Mouse (Mus musculus): Measurements from ENCODE around the gene Adamts2. TPM values are rescaled to one million over a fixed set of nuclear protein-coding genes. Genes with fewer than 3 reads are reported as not detected.

The Adamts2 gene
- polyA plus RNA-seq, 1 experiment from 2014 or later = 3.4 TPM

- Histone ChIP-seq H3K27me3 (0 out of 2 replicates have a peak, but pooled peaks cover 7% of the 10 kb centered on the region), H3K9ac (no peak overlapping the region), H3K4me3 (no peak overlapping the region), H3K27ac (no peak overlapping the region), H3K4me2 (no peak overlapping the region), H3K36me3 (no peaks in the 10 kb centered on the region), H3K9me3 (no peaks in the 10 kb centered on the region), H3K4me1 (replicated peaks) (peaks cover 29% of the 10 kb centered on the region)
- WGBS = 53% methylated on average over 12 of the region's 12 CpGs
- ATAC-seq (ENCODE audit: low FRiP score) = no peak
Measured at GRCm38 (mm10) chr11:50720856-50721550, 119.1 kb downstream of the Adamts2 start.

- no peak for ATAC-seq (ENCODE audit: low FRiP score)
- Histone ChIP-seq H3K4me3 (no peak overlapping the region), H3K27me3 (no peaks in the 10 kb centered on the region), H3K9me3 (no peaks in the 10 kb centered on the region), H3K9ac (no peak overlapping the region), H3K36me3 (no peaks in the 10 kb centered on the region), H3K4me2 (no peak overlapping the region), H3K4me1 (replicated peaks) (peaks cover 7% of the 10 kb centered on the region), H3K27ac (no peak overlapping the region)
- 77% methylated on average over 4 of the region's 4 CpGs for WGBS
Measured at GRCm38 (mm10) chr11:50725595-50725994, 123.7 kb downstream of the Adamts2 start.

- no peak for ATAC-seq (ENCODE audit: low FRiP score)
- H3K27me3 ChIP-seq = no peaks in the 10 kb centered on the region
- H3K4me1 ChIP-seq (replicated peaks) = peaks cover 3% of the 10 kb centered on the region
- H3K36me3 ChIP-seq = no peaks in the 10 kb centered on the region
- WGBS = 80% methylated on average over 5 of the region's 5 CpGs
- no peak overlapping the region for H3K4me3 ChIP-seq
- H3K9ac ChIP-seq = no peak overlapping the region
- no peak overlapping the region for H3K27ac ChIP-seq
- H3K9me3 ChIP-seq = no peaks in the 10 kb centered on the region
- no peak overlapping the region for H3K4me2 ChIP-seq
Measured at GRCm38 (mm10) chr11:50726035-50726434, 124.2 kb downstream of the Adamts2 start.

GRCm38 (mm10) chr11:50733146-50733545, 131.3 kb downstream of the Adamts2 start:
- Histone ChIP-seq H3K27ac (no peak overlapping the region), H3K9ac (no peak overlapping the region), H3K36me3 (no peaks in the 10 kb centered on the region), H3K27me3 (no peaks in the 10 kb centered on the region), H3K9me3 (no peaks in the 10 kb centered on the region), H3K4me3 (no peak overlapping the region), H3K4me2 (no peak overlapping the region), H3K4me1 (replicated peaks) (no peaks in the 10 kb centered on the region)
- no peak for ATAC-seq (ENCODE audit: low FRiP score)
- 58% methylated on average over 3 of the region's 3 CpGs for WGBS

GRCm38 (mm10) chr11:50734129-50734528, 132.2 kb downstream of the Adamts2 start:
- no peaks in the 10 kb centered on the region for H3K27me3 ChIP-seq
- H3K9ac ChIP-seq = no peak overlapping the region
- H3K27ac ChIP-seq = no peak overlapping the region
- H3K4me3 ChIP-seq = no peak overlapping the region
- ATAC-seq (ENCODE audit: low FRiP score) = no peak
- H3K4me1 ChIP-seq (replicated peaks) = no peaks in the 10 kb centered on the region
- no peaks in the 10 kb centered on the region for H3K9me3 ChIP-seq
- H3K4me2 ChIP-seq = no peak overlapping the region
- WGBS = 73% methylated on average over 4 of the region's 4 CpGs
- H3K36me3 ChIP-seq = no peaks in the 10 kb centered on the region

- no peak overlapping the region for H3K27ac ChIP-seq
- 96% methylated on average over 1 of the region's 1 CpGs for WGBS
- no peak overlapping the region for H3K4me3 ChIP-seq
- H3K4me1 ChIP-seq (replicated peaks) = no peaks in the 10 kb centered on the region
- no peak for ATAC-seq (ENCODE audit: low FRiP score)
- no peak overlapping the region for H3K4me2 ChIP-seq
- no peaks in the 10 kb centered on the region for H3K27me3 ChIP-seq
- H3K9me3 ChIP-seq = no peaks in the 10 kb centered on the region
- no peaks in the 10 kb centered on the region for H3K36me3 ChIP-seq
- no peak overlapping the region for H3K9ac ChIP-seq
Measured at GRCm38 (mm10) chr11:50736548-50736947, 134.7 kb downstream of the Adamts2 start.

GRCm38 (mm10) chr11:50738436-50738835, 136.6 kb downstream of the Adamts2 start:
- Histone ChIP-seq H3K27me3 (no peaks in the 10 kb centered on the region), H3K9ac (no peak overlapping the region), H3K27ac (no peak overlapping the region), H3K4me1 (replicated peaks) (no peaks in the 10 kb centered on the region), H3K9me3 (no peaks in the 10 kb centered on the region), H3K36me3 (no peaks in the 10 kb centered on the region), H3K4me2 (no peak overlapping the region), H3K4me3 (no peak overlapping the region)
- 83% methylated on average over 1 of the region's 1 CpGs for WGBS
- ATAC-seq (ENCODE audit: low FRiP score) = no peak

- no peaks in the 10 kb centered on the region for H3K27me3 ChIP-seq
- WGBS = 65% methylated on average over 10 of the region's 10 CpGs
- no peaks in the 10 kb centered on the region for H3K36me3 ChIP-seq
- no peak overlapping the region for H3K27ac ChIP-seq
- no peak for ATAC-seq (ENCODE audit: low FRiP score)
- H3K4me3 ChIP-seq = no peak overlapping the region
- no peak overlapping the region for H3K9ac ChIP-seq
- H3K9me3 ChIP-seq = no peaks in the 10 kb centered on the region
- H3K4me1 ChIP-seq (replicated peaks) = no peaks in the 10 kb centered on the region
- H3K4me2 ChIP-seq = no peak overlapping the region
Measured at GRCm38 (mm10) chr11:50739453-50739852, 137.6 kb downstream of the Adamts2 start.

GRCm38 (mm10) chr11:50742146-50742545, 140.3 kb downstream of the Adamts2 start:
- no peak overlapping the region for H3K9ac ChIP-seq
- no peak for ATAC-seq (ENCODE audit: low FRiP score)
- no peaks in the 10 kb centered on the region for H3K9me3 ChIP-seq
- H3K4me1 ChIP-seq (replicated peaks) = peaks cover 10% of the 10 kb centered on the region; the same call in 1 of the 2 replicates
- H3K4me3 ChIP-seq = no peak overlapping the region
- 64% methylated on average over 1 of the region's 1 CpGs for WGBS
- H3K36me3 ChIP-seq = no peaks in the 10 kb centered on the region
- no peak overlapping the region for H3K27ac ChIP-seq
- H3K27me3 ChIP-seq = no peaks in the 10 kb centered on the region
- no peak overlapping the region for H3K4me2 ChIP-seq

- H3K4me1 ChIP-seq (replicated peaks) = peaks cover 10% of the 10 kb centered on the region; the same call in 1 of the 2 replicates
- H3K27me3 ChIP-seq = no peaks in the 10 kb centered on the region
- no peak overlapping the region for H3K27ac ChIP-seq
- H3K9me3 ChIP-seq = no peaks in the 10 kb centered on the region
- ATAC-seq (ENCODE audit: low FRiP score) = no peak
- no peaks in the 10 kb centered on the region for H3K36me3 ChIP-seq
- H3K4me3 ChIP-seq = no peak overlapping the region
- no peak overlapping the region for H3K4me2 ChIP-seq
- no peak overlapping the region for H3K9ac ChIP-seq
- WGBS = 64% methylated on average over 6 of the region's 6 CpGs
Measured at GRCm38 (mm10) chr11:50744971-50745370, 143.1 kb downstream of the Adamts2 start.

GRCm38 (mm10) chr11:50746508-50746907, 144.6 kb downstream of the Adamts2 start:
- no peaks in the 10 kb centered on the region for H3K36me3 ChIP-seq
- no peaks in the 10 kb centered on the region for H3K9me3 ChIP-seq
- H3K4me1 ChIP-seq (replicated peaks) = peaks cover 20% of the 10 kb centered on the region
- 42% methylated on average over 2 of the region's 2 CpGs for WGBS
- H3K4me2 ChIP-seq = no peak overlapping the region
- no peak overlapping the region for H3K9ac ChIP-seq
- ATAC-seq (ENCODE audit: low FRiP score) = no peak
- no peaks in the 10 kb centered on the region for H3K27me3 ChIP-seq
- no peak overlapping the region for H3K4me3 ChIP-seq
- no peak overlapping the region for H3K27ac ChIP-seq

- Histone ChIP-seq H3K9me3 (no peaks in the 10 kb centered on the region), H3K4me1 (replicated peaks) (peaks cover 10% of the 10 kb centered on the region), H3K36me3 (no peaks in the 10 kb centered on the region), H3K27me3 (no peaks in the 10 kb centered on the region), H3K4me3 (no peak overlapping the region), H3K9ac (no peak overlapping the region), H3K27ac (no peak overlapping the region), H3K4me2 (no peak overlapping the region)
- no peak for ATAC-seq (ENCODE audit: low FRiP score)
- 28% methylated on average over 7 of the region's 7 CpGs for WGBS
Measured at GRCm38 (mm10) chr11:50750983-50751585, 149.2 kb downstream of the Adamts2 start.

GRCm38 (mm10) chr11:50757741-50758140, 155.9 kb downstream of the Adamts2 start:
- Histone ChIP-seq H3K4me3 (no peak overlapping the region), H3K27ac (no peak overlapping the region), H3K4me1 (replicated peaks) (no peaks in the 10 kb centered on the region), H3K27me3 (no peaks in the 10 kb centered on the region), H3K9ac (no peak overlapping the region), H3K9me3 (no peaks in the 10 kb centered on the region), H3K36me3 (no peaks in the 10 kb centered on the region), H3K4me2 (no peak overlapping the region)
- no peak for ATAC-seq (ENCODE audit: low FRiP score)
- WGBS = 54% methylated on average over 4 of the region's 4 CpGs

All from hindbrain, embryonic 13.5 days (tissue).